Mouse (Mus musculus): ENCODE measurements around the gene Mt4.

DNA sequence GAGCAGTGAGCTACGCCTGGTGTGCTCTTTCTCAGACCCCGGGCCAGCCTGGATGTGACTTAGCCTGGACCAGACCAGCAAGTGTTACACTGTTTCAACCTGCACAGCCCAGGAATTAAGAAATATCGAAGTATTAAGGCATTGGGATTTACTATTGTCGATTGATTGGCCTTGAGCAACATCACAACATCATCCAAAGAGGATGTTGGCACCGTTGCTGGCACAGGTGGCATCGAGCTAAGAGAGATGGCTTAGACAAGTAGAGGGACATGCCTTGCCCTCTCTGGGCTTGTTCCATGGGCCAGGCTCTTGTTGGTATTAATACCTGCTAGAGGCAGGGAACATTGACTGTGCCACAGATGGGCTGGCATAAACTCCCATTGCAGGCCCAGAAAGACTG lies 1.4 kb upstream of the Mt4 start:
- TF ChIP-seq POLR2A (IDR thresholded peaks at IDR 0.05; ENCODE audit: low read depth, low read length), result no peak
- no peak for TF ChIP-seq CTCF (IDR thresholded peaks at IDR 0.05; ENCODE audit: borderline replicate concordance, insufficient read depth, low read length)
